Mouse (Mus musculus) Muller cell, postnatal 12 days (primary cell): ENCODE measurements around the gene Stat1.
A peak's percentile ranks its signal among the peaks of the same experiment; 100 is the strongest.

ENCODE experiments used
- DNase-seq: peaks from one replicate; pipeline ENCODE4 v3.0.0-alpha.2; 2015; ENCODE audit errors: inconsistent ontology term

Gene Stat1

GRCm38 (mm10) chr1:52133254-52133653 lies 14.0 kb downstream of the Stat1 start:
- DNase-seq, result no peak

- DNase-seq, result no peak
Measured at GRCm38 (mm10) chr1:52137292-52137691, 18.1 kb downstream of the Stat1 start.

- DNase-seq, result no peak
Measured at GRCm38 (mm10) chr1:52140534-52140933, 21.3 kb downstream of the Stat1 start.

- no peak for DNase-seq
Measured at GRCm38 (mm10) chr1:52141482-52141881, 22.2 kb downstream of the Stat1 start.

- DNase-seq, result no peak
Measured at GRCm38 (mm10) chr1:52142117-52142516, 22.9 kb downstream of the Stat1 start.

GRCm38 (mm10) chr1:52143191-52143590 lies 24.0 kb downstream of the Stat1 start:
- DNase-seq, result no peak

GRCm38 (mm10) chr1:52143596-52144156 lies 24.4 kb downstream of the Stat1 start:
- DNase-seq, result no peak

GRCm38 (mm10) chr1:52144907-52145306 lies 25.7 kb downstream of the Stat1 start:
- no peak for DNase-seq

GRCm38 (mm10) chr1:52146214-52146970 lies 27.2 kb downstream of the Stat1 start:
- peak; percentile 20 for DNase-seq

GRCm38 (mm10) chr1:52147431-52147830 lies 28.2 kb downstream of the Stat1 start:
- no peak for DNase-seq

- no peak for DNase-seq
Measured at GRCm38 (mm10) chr1:52148178-52148577, 28.9 kb downstream of the Stat1 start.

- no peak for DNase-seq
Measured at GRCm38 (mm10) chr1:52148696-52149095, 29.5 kb downstream of the Stat1 start.

GRCm38 (mm10) chr1:52149934-52150346 lies 30.7 kb downstream of the Stat1 start:
- no peak for DNase-seq

GRCm38 (mm10) chr1:52150676-52151075 lies 31.4 kb downstream of the Stat1 start:
- no peak for DNase-seq

GRCm38 (mm10) chr1:52151166-52151565 lies 31.9 kb downstream of the Stat1 start:
- no peak for DNase-seq

GRCm38 (mm10) chr1:52152369-52152768 lies 33.1 kb downstream of the Stat1 start:
- DNase-seq, result no peak

GRCm38 (mm10) chr1:52152936-52153335 lies 33.7 kb downstream of the Stat1 start:
- DNase-seq, result no peak

- no peak for DNase-seq
Measured at GRCm38 (mm10) chr1:52154890-52155289, 35.6 kb downstream of the Stat1 start.

GRCm38 (mm10) chr1:52156351-52156750 lies 37.1 kb downstream of the Stat1 start:
- DNase-seq, result no peak

GRCm38 (mm10) chr1:52158040-52158439 lies 38.8 kb downstream of the Stat1 start:
- no peak for DNase-seq

- no peak for DNase-seq
Measured at GRCm38 (mm10) chr1:52158490-52159381, 39.5 kb downstream of the Stat1 start.

GRCm38 (mm10) chr1:52161151-52161550 lies 41.9 kb downstream of the Stat1 start:
- DNase-seq, result no peak
